Mouse (Mus musculus) spleen, postnatal 14 days (tissue): ENCODE measurements at regions not wholly inside any gene's neighbourhood (a gene's known extent, or its start where the extent isn't known, plus 50 kb on each side); places are given as distances from the start of the nearest gene placed in this dataset.
"Not testable (repeated sequence)": the region's sequence is repeated elsewhere in the genome, so short reads cannot be mapped to it uniquely, and the experiment has no call there.

Experiments
- DNase-seq, 2 experiments: peaks; one replicate each; pipeline ENCODE4 v3.0.0; 2021 to 2022; ENCODE audit warnings: low spot score in 2 of 2

- DNase-seq, result no peak
These were observed 56.4 kb downstream of the Rassf10 start for GRCm38 (mm10) chr7:113010150-113010549.

- no peak for DNase-seq
These were observed 63.5 kb downstream of the Rassf10 start for GRCm38 (mm10) chr7:113017092-113017755.

- no peak for DNase-seq
These were observed 67.7 kb downstream of the Rassf10 start for GRCm38 (mm10) chr7:113021412-113021811.

GRCm38 (mm10) chr7:113022516-113022915 is 68.8 kb downstream of the Rassf10 start:
- no peak for DNase-seq

GRCm38 (mm10) chr7:113025758-113026157 is 72.0 kb downstream of the Rassf10 start:
- no peak for DNase-seq

GRCm38 (mm10) chr7:113026290-113027075 is 72.7 kb downstream of the Rassf10 start:
- no peak for DNase-seq

- DNase-seq, result no peak
These were observed 73.5 kb downstream of the Rassf10 start for GRCm38 (mm10) chr7:113027125-113027801.

- no peak for DNase-seq
These were observed 76.4 kb downstream of the Rassf10 start for GRCm38 (mm10) chr7:113030053-113030752.

GRCm38 (mm10) chr7:113035751-113036150 is 82.0 kb downstream of the Rassf10 start:
- DNase-seq, result no peak

GRCm38 (mm10) chr7:113037825-113038613 is 84.3 kb downstream of the Rassf10 start:
- no peak for DNase-seq

GRCm38 (mm10) chr7:113038906-113039671 is 85.3 kb downstream of the Rassf10 start:
- no peak for DNase-seq

- DNase-seq, result not testable (repeated sequence)
These were observed 91.9 kb downstream of the Rassf10 start for GRCm38 (mm10) chr7:113045613-113046159.

GRCm38 (mm10) chr7:113046406-113046805 is 92.6 kb downstream of the Rassf10 start:
- DNase-seq, result no peak

GRCm38 (mm10) chr7:113047583-113047982 is 93.8 kb downstream of the Rassf10 start:
- DNase-seq, result no peak

GRCm38 (mm10) chr7:113048097-113048795 is 94.5 kb downstream of the Rassf10 start:
- no peak for DNase-seq

- no peak for DNase-seq
These were observed 95.7 kb downstream of the Rassf10 start for GRCm38 (mm10) chr7:113049440-113049839.

GRCm38 (mm10) chr7:113052952-113053351 is 99.2 kb downstream of the Rassf10 start:
- DNase-seq, result no peak

- no peak for DNase-seq
These were observed 102.7 kb downstream of the Rassf10 start for GRCm38 (mm10) chr7:113056421-113056820.

- no peak for DNase-seq
These were observed 105.6 kb downstream of the Rassf10 start for GRCm38 (mm10) chr7:113059211-113059966.
